Mouse (Mus musculus) sigmoid colon, adult 10 weeks (tissue): ENCODE measurements around the gene Sfr1. TPM values are rescaled to one million over a fixed set of nuclear protein-coding genes. Genes with fewer than 3 reads are reported as not detected.

Experiments
- polyA plus RNA-seq: library from polyadenylated mRNA; stranded (reverse); fragments of 350-450 nt; fragmentation: Illumina TruSeq; extraction: RNeasy Lipid Tissue Mini Kit (QIAGEN cat#74804); gene quantifications from one replicate; pipeline ENCODE4 v1.2.3, GENCODE M21; 2014; ENCODE audit warnings: low read depth, low replicate concordance

Sfr1 gene
- polyA plus RNA-seq, result 203 TPM

DNA sequence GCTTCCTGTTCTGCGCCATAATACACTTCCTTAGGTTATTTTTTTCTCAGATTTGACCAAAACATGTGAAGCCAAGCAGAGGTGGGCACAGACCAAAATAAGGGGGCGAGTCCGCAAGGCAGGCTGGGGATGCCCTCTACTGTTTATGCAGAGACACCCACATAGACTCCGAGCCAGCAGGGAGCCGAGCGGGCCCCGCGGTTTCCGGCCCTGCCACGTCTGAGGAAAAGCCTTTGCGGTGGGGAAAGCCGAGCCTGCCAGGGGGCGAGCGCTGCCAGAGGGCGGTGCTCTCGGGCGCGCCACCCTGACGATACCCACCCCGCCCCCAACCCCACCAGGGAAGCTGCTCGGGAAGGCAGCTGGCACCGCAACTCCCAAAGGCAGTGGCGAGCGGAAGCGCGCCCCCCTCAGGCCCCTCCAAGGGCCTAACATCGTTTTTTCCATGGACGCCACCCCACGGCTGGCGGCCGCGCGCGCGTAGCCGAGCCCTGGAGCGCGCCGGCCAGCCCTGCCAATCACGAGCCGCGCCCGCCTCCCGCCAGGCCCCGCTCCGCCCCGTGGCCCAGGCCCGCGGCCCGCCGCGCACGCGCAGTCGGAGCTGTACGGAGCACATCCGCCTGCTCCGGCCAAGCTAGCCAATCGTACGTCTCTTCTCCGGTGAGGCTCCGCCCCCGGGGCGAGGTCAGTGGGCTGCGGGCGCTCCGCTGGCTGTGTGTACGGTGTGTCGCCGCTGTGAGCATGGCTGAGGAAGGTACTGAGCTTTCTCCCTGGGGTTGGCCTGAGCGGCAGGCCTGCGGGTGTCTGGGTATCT is at the start of gene Sfr1:
Sfr1 (plus strand) TSS at position 612 of the 811 bp plus-strand sequence.

DNA sequence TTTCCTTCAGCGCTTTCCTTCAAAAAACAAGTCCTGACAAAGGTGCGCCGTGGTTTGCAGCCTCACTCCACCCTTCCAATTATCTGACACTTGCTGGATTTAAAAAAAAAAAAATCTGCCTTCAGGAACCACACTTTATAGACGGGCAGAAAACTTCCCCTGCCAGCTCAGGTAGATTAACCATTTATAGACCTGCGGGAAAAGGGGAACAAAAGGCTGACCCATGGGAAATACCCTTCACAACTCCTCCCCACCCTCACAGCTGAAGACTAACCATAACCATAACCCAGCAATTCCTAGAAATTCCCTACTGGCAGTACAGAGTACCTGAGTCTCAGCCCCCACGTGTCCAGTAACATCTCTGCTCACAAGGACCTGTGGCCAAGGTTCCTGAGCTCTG is 39.5 kb upstream of the Sfr1 start, which contains the start of gene Col17a1:
Col17a1 (minus strand) TSS at position 101 of the 400 bp plus-strand sequence.

Other genes with a start within 250 kb of the Sfr1 start
- 5.3 TPM for gene Stn1, start 194.2 kb upstream of the Sfr1 start, polyA plus RNA-seq
- 385 TPM for gene Slk, start 152.0 kb upstream of the Sfr1 start, polyA plus RNA-seq
- gene Col17a1, start 39.6 kb upstream of the Sfr1 start, polyA plus RNA-seq, result not detected
- 460 TPM for gene Gsto1, start 123.3 kb downstream of the Sfr1 start, polyA plus RNA-seq
- gene Gsto2, start 133.9 kb downstream of the Sfr1 start, polyA plus RNA-seq, result not detected
- 0.32 TPM for gene Cfap43, start 187.6 kb downstream of the Sfr1 start, polyA plus RNA-seq
- 0.16 TPM for gene Itprip, start 187.6 kb downstream of the Sfr1 start, polyA plus RNA-seq
- not detected for gene Cfap58, start 206.0 kb downstream of the Sfr1 start, polyA plus RNA-seq